Mouse (Mus musculus): ENCODE measurements around the gene Pacs2.

Pacs2 gene

GRCm38 (mm10) chr12:113013604-113014558 lies at the start of gene Pacs2:
Gene Pacs2, plus strand, starts transcription at chr12:113014508.
- peak; percentile 89 to 96 for DNase-seq (ENCODE audit: low spot score in 2 of 2)

- no peak for DNase-seq (ENCODE audit: low spot score in 2 of 2)
These were observed 48.5 kb upstream of the Pacs2 start for GRCm38 (mm10) chr12:112965783-112966182.

DNA sequence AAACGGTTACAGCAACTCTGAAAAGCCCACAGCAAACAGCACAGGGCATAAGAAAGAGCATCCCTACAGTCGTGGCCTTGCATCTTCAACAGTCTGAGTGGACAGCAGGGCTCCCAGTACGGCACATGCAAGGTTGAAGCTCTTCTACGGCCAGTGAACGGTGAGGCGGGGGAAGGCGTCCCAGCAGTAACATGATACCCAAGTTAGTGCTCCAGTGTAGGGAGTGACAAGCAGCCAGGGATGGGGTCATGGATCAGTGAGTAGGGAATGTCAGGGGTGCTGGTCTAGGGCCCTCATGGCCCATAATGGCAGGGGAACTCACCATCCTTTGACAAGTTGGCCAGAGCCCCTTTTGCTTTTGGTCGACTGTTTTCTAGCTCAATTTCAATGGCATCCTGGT lies 45.4 kb upstream of the Pacs2 start:
- no peak for DNase-seq (ENCODE audit: low spot score in 2 of 2)

- DNase-seq (ENCODE audit: low spot score in 2 of 2) = no peak
These were observed 44.7 kb upstream of the Pacs2 start for GRCm38 (mm10) chr12:112969616-112970015.

DNA sequence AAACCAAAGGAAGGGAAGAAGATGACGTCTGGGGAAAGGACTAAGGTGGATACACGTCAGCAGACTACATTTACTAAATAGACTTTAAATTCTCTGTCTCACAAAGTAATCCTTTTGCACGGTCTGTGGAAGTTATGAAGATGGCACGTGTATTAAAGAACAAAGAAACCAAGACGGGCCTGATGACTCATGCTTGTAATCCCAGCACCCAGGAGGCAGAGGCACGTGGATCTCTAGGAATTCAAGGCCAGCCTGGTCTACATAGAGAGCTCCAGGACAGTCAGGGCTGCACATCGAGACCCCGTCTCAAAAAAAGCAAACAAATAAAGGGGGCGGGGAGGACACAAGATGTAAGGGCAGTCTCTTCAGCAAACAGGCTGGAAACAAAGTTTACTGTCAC lies 39.6 kb upstream of the Pacs2 start:
- no peak for DNase-seq (ENCODE audit: low spot score in 2 of 2)

- DNase-seq (ENCODE audit: low spot score in 2 of 2) = peak; percentile 79 to 87
These were observed 37.8 kb upstream of the Pacs2 start, which contains the start of gene Btbd6 for GRCm38 (mm10) chr12:112976371-112977073. Gene Btbd6, plus strand, starts transcription at chr12:112976482.

GRCm38 (mm10) chr12:112977156-112977555 lies 37.2 kb upstream of the Pacs2 start:
- DNase-seq (ENCODE audit: low spot score in 2 of 2) = no peak

DNA sequence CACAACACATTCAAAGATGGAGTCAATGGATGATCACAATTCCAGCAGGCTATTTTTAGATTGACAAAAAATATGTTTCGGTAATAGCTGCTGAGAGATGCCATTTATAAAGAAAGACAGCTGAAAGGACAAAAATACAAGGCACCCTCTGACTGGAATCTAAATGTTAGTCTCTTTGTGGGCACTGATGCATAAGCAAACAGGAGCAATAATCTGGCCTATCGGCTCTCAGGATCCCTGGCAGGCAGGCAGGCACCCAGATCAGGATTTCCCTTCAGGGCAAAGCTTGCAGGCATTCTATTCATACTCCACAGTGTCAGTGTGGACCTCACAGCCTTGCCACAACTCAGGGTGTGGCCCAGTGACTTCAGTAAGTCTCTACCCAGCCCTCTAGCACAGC lies 32.3 kb upstream of the Pacs2 start:
- no peak for DNase-seq (ENCODE audit: low spot score in 2 of 2)

GRCm38 (mm10) chr12:112985346-112985745 lies 29.0 kb upstream of the Pacs2 start:
- no peak for DNase-seq (ENCODE audit: low spot score in 2 of 2)

DNA sequence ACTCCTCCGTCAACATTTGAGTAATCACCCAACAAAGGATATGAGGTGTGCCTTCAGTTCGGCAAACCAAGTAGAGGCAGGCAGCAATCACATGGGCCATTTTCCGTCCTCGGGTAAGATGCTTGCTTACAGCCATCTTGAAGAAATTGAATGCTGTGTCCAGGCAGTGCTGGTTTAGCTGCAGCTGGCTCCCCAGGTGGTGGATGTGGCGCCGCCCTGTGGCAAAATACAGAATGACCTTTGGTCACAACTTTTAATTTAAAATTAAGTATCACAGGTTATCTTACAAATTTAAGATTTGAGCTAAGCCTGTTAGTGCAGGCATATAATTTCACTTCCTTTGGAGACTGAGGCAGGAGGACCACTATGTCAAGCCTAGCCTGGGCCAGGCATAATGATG lies 26.4 kb upstream of the Pacs2 start:
- peak in 1 of 2 experiments; percentile 29 for DNase-seq (ENCODE audit: low spot score in 2 of 2)

GRCm38 (mm10) chr12:112990706-112991405 lies 23.5 kb upstream of the Pacs2 start:
- DNase-seq (ENCODE audit: low spot score in 2 of 2) = no peak

GRCm38 (mm10) chr12:112991444-112991843 lies 22.9 kb upstream of the Pacs2 start:
- DNase-seq (ENCODE audit: low spot score in 2 of 2) = no peak

GRCm38 (mm10) chr12:112994153-112994552 lies 20.2 kb upstream of the Pacs2 start:
- no peak for DNase-seq (ENCODE audit: low spot score in 2 of 2)

GRCm38 (mm10) chr12:112999569-113000293 lies 14.6 kb upstream of the Pacs2 start:
- DNase-seq (ENCODE audit: low spot score in 2 of 2) = no peak

DNA sequence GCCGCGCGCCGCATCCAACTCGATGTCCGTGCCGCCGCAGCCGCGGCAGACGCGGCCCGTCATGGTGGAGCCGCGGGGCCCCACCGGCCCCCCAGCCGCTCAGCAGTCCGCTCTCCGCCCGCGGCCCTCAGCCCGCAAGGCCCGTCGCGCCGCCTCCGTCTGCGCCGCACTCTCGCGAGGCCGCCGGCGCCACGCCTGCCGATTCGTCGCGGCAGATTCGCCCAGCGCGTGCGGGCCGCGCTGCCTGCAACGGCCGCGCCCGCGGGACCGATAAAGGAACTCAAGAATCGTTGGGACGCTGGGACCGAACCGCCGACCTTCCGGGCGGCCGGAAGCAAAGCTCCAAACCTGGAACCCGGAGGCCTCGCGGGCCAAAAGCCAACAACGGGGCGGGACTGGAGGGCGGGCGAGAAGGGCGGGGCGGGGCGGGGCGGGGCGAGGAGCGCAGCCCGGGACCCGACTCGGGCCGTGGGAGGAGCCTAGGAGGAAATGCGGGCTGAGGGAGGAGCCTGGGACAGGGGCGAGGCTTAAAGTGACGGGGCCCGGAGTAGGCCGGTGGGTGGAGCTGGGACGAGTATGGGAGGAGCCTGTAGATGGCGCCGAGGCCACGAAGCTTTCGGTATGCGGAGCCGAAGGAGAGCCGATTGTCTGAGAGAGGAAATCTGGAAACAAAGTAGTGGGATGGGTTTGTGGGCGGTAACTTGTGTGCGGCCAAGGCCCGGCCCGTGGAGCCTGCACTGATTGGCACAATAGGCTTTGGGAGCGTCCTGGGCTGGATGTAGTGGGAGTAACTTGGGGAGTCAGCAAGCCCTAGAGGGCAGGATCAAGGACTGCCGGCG lies 13.8 kb upstream of the Pacs2 start, which contains the start of gene Brf1:
Gene Brf1 (minus strand): TSS at position 411 of the 839 bp plus-strand sequence.
- peak; percentile 85 to 92 for DNase-seq (ENCODE audit: low spot score in 2 of 2)

- DNase-seq (ENCODE audit: low spot score in 2 of 2) = no peak
These were observed 13.2 kb upstream of the Pacs2 start for GRCm38 (mm10) chr12:113001133-113001474.

DNA sequence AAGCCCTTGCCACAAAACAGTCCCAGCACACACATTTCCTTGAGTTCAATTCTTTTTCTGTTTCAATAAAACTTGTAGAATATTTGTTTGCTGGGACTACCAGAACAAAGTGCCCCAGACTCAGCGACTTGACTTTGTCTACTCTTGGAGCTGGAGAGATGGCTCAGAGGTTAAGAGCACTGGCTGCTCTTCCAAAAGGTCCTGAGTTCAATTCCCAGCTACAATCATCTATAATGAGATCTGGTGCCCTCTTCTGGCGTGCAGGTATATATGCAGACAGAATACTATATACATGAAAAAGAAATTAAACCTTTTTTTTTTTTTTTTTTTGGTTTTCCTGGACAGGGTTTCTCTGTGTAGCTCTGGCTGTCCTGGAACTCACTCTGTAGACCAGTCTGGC lies 11.6 kb upstream of the Pacs2 start:
- DNase-seq (ENCODE audit: low spot score in 2 of 2) = no peak

DNA sequence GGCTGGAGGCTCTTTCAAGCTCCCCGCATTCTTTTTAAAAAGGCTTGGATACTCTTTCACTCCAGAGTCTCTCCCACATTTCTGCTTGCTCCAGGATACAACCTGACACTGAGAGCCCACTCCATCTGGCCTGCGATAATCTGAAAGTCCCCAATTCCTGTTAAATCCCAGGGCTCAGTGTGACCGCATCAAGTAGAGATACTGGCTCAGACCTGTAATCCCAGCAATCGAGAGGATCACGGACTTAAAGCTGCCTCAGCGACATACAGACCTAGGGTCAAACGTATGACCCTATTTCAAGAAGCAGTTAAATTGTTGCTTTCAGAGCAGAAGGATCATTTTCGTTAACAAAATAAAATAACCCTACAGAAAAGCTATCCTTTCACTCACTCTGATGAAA lies 10.3 kb upstream of the Pacs2 start:
- no peak for DNase-seq (ENCODE audit: low spot score in 2 of 2)

DNA sequence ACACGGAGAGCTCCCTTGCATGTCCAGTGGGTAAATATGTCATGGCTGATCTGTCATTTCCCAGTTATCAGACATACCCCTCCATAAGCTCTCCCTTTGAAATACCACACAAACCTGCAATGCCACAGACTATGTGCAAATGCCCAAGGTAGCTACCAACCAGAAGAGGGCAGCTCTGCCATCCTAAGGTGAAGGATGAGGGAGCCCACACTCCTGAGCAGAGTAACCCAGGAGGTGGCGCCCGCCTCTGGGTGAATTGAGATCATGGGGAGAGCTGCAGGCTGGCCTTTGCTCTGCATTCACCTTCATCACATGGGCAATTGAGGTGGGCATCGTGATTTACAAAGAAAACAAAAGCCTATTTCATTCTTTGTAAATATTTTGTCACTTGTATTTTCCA lies 9.3 kb upstream of the Pacs2 start:
- DNase-seq (ENCODE audit: low spot score in 2 of 2) = peak in 1 of 2 experiments; percentile 45

DNA sequence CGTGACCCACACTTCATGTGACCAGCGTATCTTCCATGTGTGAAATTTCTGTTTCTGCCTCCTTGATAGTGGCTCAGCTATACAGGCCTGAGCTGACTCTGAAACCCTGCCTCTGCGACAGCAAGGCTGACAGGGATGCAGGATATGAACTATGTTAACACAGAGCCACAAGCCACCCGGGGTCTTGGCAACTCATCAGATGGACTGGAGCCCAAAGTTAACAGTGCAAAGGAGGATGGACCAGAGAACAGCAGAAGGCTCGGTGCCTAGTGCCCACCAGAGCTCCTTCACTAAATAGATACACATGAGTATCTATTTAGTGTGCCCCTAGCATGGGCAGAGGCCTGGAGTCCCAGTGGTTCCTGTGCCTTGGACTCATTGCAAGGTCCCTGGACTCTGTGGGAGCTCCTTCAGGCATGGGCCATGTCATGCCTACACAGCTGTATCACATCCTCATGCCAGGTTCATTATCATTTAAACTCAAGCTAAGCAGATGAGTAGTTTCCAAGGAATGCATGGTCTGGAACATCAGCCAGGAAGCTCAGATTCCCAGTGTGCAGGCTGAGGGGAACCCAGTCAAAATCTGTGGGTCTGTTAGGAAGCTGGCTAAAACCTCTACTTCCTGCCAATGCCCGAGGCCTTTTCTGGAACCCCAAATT lies 2.5 kb upstream of the Pacs2 start:
- peak in 1 of 2 experiments; percentile 59 for DNase-seq (ENCODE audit: low spot score in 2 of 2)
